Mouse (Mus musculus): ENCODE measurements around the gene Duoxa1.
A peak's percentile ranks its signal among the peaks of the same experiment; 100 is the strongest.
"Not testable (repeated sequence)": the region's sequence is repeated elsewhere in the genome, so short reads cannot be mapped to it uniquely, and the experiment has no call there.

Gene Duoxa1

GRCm38 (mm10) chr2:122330317-122330716 is 16.8 kb upstream of the Duoxa1 start:
- DNase-seq (ENCODE audit: low read depth) = not testable (repeated sequence)

GRCm38 (mm10) chr2:122327986-122328385 is 14.5 kb upstream of the Duoxa1 start:
- DNase-seq (ENCODE audit: low read depth) = peak; percentile 85

GRCm38 (mm10) chr2:122325361-122325760 is 11.8 kb upstream of the Duoxa1 start:
- peak; percentile 63 for DNase-seq (ENCODE audit: low read depth)

- DNase-seq (ENCODE audit: low read depth) = no peak
Measured at GRCm38 (mm10) chr2:122324586-122324985, 11.1 kb upstream of the Duoxa1 start.

- DNase-seq (ENCODE audit: low read depth) = no peak
Measured at GRCm38 (mm10) chr2:122323960-122324359, 10.4 kb upstream of the Duoxa1 start.

GRCm38 (mm10) chr2:122317384-122317783 is 3.9 kb upstream of the Duoxa1 start:
- DNase-seq (ENCODE audit: low read depth) = no peak

GRCm38 (mm10) chr2:122315372-122315771 is 1.8 kb upstream of the Duoxa1 start, which contains the start of gene Duox1:
Gene Duox1 (plus strand): TSS chr2:122315672.
- DNase-seq (ENCODE audit: low read depth) = no peak

- DNase-seq (ENCODE audit: low read depth) = peak; percentile 66
Measured at GRCm38 (mm10) chr2:122312722-122313417, 660 bp downstream of the Duoxa1 start.

GRCm38 (mm10) chr2:122311561-122311960 is 2.0 kb downstream of the Duoxa1 start:
- no peak for DNase-seq (ENCODE audit: low read depth)

- DNase-seq (ENCODE audit: low read depth) = peak; percentile 65
Measured at GRCm38 (mm10) chr2:122309647-122310046, 3.9 kb downstream of the Duoxa1 start.

- peak; percentile 90 for DNase-seq (ENCODE audit: low read depth)
Measured at GRCm38 (mm10) chr2:122306184-122306583, 7.3 kb downstream of the Duoxa1 start.

GRCm38 (mm10) chr2:122305097-122305892 is 8.2 kb downstream of the Duoxa1 start:
- peak; percentile 41 for DNase-seq (ENCODE audit: low read depth)

GRCm38 (mm10) chr2:122304544-122304943 is 9.0 kb downstream of the Duoxa1 start:
- no peak for DNase-seq (ENCODE audit: low read depth)

GRCm38 (mm10) chr2:122302574-122303241 is 10.8 kb downstream of the Duoxa1 start:
- peak; percentile 79 for DNase-seq (ENCODE audit: low read depth)

GRCm38 (mm10) chr2:122301921-122302573 is 11.5 kb downstream of the Duoxa1 start:
- no peak for DNase-seq (ENCODE audit: low read depth)

GRCm38 (mm10) chr2:122301081-122301920 is 12.2 kb downstream of the Duoxa1 start:
- no peak for DNase-seq (ENCODE audit: low read depth)

GRCm38 (mm10) chr2:122300656-122301020 is 12.9 kb downstream of the Duoxa1 start:
- DNase-seq (ENCODE audit: low read depth) = no peak

GRCm38 (mm10) chr2:122299911-122300655 is 13.4 kb downstream of the Duoxa1 start:
- DNase-seq (ENCODE audit: low read depth) = no peak

GRCm38 (mm10) chr2:122298596-122299490 is 14.7 kb downstream of the Duoxa1 start, which contains the start of gene Duoxa2:
Gene Duoxa2 (plus strand): TSS chr2:122298900.
- DNase-seq (ENCODE audit: low read depth) = peak; percentile 19
